Comparison of ENCODE assay signal across 8 mouse cellular contexts in genomic region chr14:55577871-55578667, GRCm38 (mm10). TPM values are rescaled to one million over a fixed set of nuclear protein-coding genes. Genes with fewer than 3 reads are reported as not detected.
A peak's percentile ranks its signal among the peaks of the same experiment; 100 is the strongest.
DNase-seq lines count a peak whose midpoint lies in the region; ATAC-seq and TF ChIP-seq lines count a peak whose summit lies in the region.

TSS of gene Psme1 (plus strand) at chr14:55578123.

- WGBS in heart, embryonic 13.5 days, result 1% methylated on average over 31 of the region's 32 CpGs
- WGBS in liver, embryonic 14.5 days (ENCODE audit: insufficient replicate concordance), result 2% methylated on average over 31 of the region's 32 CpGs
- WGBS in neural tube, embryonic 11.5 days, result under 1% methylated on average over 25 of the region's 32 CpGs
- under 1% methylated on average over 32 of the region's 32 CpGs for WGBS in stomach, postnatal 0 days

- no peak for TF ChIP-seq POLR2A in bone marrow macrophage, adult 2 months (IDR thresholded peaks at IDR 0.05; ENCODE audit: borderline replicate concordance, low read depth, low read length)

- H3ac ChIP-seq in C2C12 (ENCODE audit: control insufficient read depth, insufficient read length, low read depth), result peak within 1 kb of the TSS; percentile 78

- H3K79me2 ChIP-seq in C2C12 (ENCODE audit: control insufficient read depth, insufficient read depth), result no peaks in the 10 kb centered on the region

- peaks cover 12% of the 10 kb centered on the region for H3K4me1 ChIP-seq in bone marrow macrophage, adult 2 months (ENCODE audit: control insufficient read depth, insufficient read depth, low read length)
- peaks cover 50% of the 10 kb centered on the region for H3K4me1 ChIP-seq in heart, embryonic 13.5 days
- H3K4me1 ChIP-seq in liver, embryonic 14.5 days (replicated peaks; ENCODE audit: control insufficient read depth in 2 of 2, insufficient read depth in 2 of 2, low read length in 1 of 2), result peaks cover 3 to 13% of the 10 kb centered on the region in 2 experiments; a peak in 3 of 4 replicates
- peaks cover 8% of the 10 kb centered on the region; the same call in 1 of the 2 replicates for H3K4me1 ChIP-seq in neural tube, embryonic 11.5 days (ENCODE audit: control insufficient read depth, insufficient read depth, low read length)
- H3K4me1 ChIP-seq in stomach, postnatal 0 days (replicated peaks; ENCODE audit: control insufficient read depth, insufficient read depth), result no peaks in the 10 kb centered on the region

- peak; percentile 68 for DNase-seq in fat pad, adult 2 months (ENCODE audit: extremely low read depth, low read depth, low spot score)
- DNase-seq in kidney, postnatal 10 days, result peak; percentile 90
- no peak for DNase-seq in liver, embryonic 14.5 days (ENCODE audit: low read depth in 3 of 3, low spot score in 3 of 3)
- peak; percentile 85 for DNase-seq in neural tube, embryonic 11.5 days (ENCODE audit: low spot score)
- DNase-seq in stomach, postnatal 0 days (ENCODE audit: low spot score), result peak; percentile 82

- peak within 1 kb of the TSS; percentile 94 for H3K9ac ChIP-seq in heart, embryonic 13.5 days
- peak within 1 kb of the TSS; percentile 92 for H3K9ac ChIP-seq in liver, embryonic 14.5 days (replicated peaks)
- H3K9ac ChIP-seq in neural tube, embryonic 11.5 days (ENCODE audit: low read length), result peak within 1 kb of the TSS; percentile 88
- H3K9ac ChIP-seq in stomach, postnatal 0 days (ENCODE audit: low read length), result peak within 1 kb of the TSS; percentile 88

- no peak for TF ChIP-seq EP300 in liver, embryonic 14.5 days (IDR thresholded peaks at IDR 0.05; ENCODE audit: low read depth)
- TF ChIP-seq EP300 in stomach, postnatal 0 days (optimal IDR thresholded peaks at IDR 0.05), result no peak

- H3K4me3 ChIP-seq in C2C12 (ENCODE audit: insufficient read depth, poor library complexity, severe bottlenecking), result peak within 1 kb of the TSS; percentile 61
- H3K4me3 ChIP-seq in bone marrow macrophage, adult 2 months (ENCODE audit: insufficient read depth, low read length), result peak within 1 kb of the TSS; percentile 98
- peak within 1 kb of the TSS; percentile 83 for H3K4me3 ChIP-seq in heart, embryonic 13.5 days
- peak within 1 kb of the TSS; percentile 78 to 80 for H3K4me3 ChIP-seq in liver, embryonic 14.5 days (ENCODE audit: insufficient read depth in 1 of 2, low read depth in 2 of 2, low read length in 2 of 2)
- peak within 1 kb of the TSS; percentile 68 for H3K4me3 ChIP-seq in neural tube, embryonic 11.5 days (ENCODE audit: low read depth, low read length)
- H3K4me3 ChIP-seq in stomach, postnatal 0 days (ENCODE audit: low read depth, low read length), result peak within 1 kb of the TSS; percentile 81

- peaks cover 3% of the 10 kb centered on the region for H3K36me3 ChIP-seq in C2C12 (ENCODE audit: control insufficient read depth, insufficient read depth)
- H3K36me3 ChIP-seq in heart, embryonic 13.5 days, result peaks cover 29% of the 10 kb centered on the region
- H3K36me3 ChIP-seq in liver, embryonic 14.5 days (replicated peaks; ENCODE audit: control insufficient read depth, insufficient read depth, low read depth), result peaks cover 3% of the 10 kb centered on the region
- H3K36me3 ChIP-seq in neural tube, embryonic 11.5 days (ENCODE audit: control insufficient read depth, insufficient read depth, low read length), result no peaks in the 10 kb centered on the region
- peaks cover 4% of the 10 kb centered on the region; the same call in 1 of the 2 replicates for H3K36me3 ChIP-seq in stomach, postnatal 0 days (ENCODE audit: control insufficient read depth, insufficient read depth, low read length)

- peak within 1 kb of the TSS; percentile 70 for H3K27ac ChIP-seq in bone marrow macrophage, adult 2 months (ENCODE audit: insufficient read depth, low read depth, low read length)
- H3K27ac ChIP-seq in heart, embryonic 13.5 days (replicated peaks), result peak within 1 kb of the TSS; percentile 98
- peak within 1 kb of the TSS; percentile 1 for H3K27ac ChIP-seq in liver, embryonic 14.5 days
- H3K27ac ChIP-seq in neural tube, embryonic 11.5 days (ENCODE audit: low read depth, low read length), result peak within 1 kb of the TSS; percentile 36
- peak within 1 kb of the TSS; percentile 91 for H3K27ac ChIP-seq in stomach, postnatal 0 days (replicated peaks)

- no peaks in the 10 kb centered on the region for H3K27me3 ChIP-seq in C2C12 (ENCODE audit: control insufficient read depth, insufficient read depth, insufficient read length)
- H3K27me3 ChIP-seq in heart, embryonic 13.5 days (replicated peaks), result no peaks in the 10 kb centered on the region
- no peaks in the 10 kb centered on the region for H3K27me3 ChIP-seq in liver, embryonic 14.5 days (ENCODE audit: control insufficient read depth, insufficient read depth, low read length)
- no peaks in the 10 kb centered on the region for H3K27me3 ChIP-seq in neural tube, embryonic 11.5 days (ENCODE audit: control insufficient read depth, insufficient read depth, low read length)
- no peaks in the 10 kb centered on the region for H3K27me3 ChIP-seq in stomach, postnatal 0 days (ENCODE audit: control insufficient read depth, insufficient read depth, low read length)

- no peaks in the 10 kb centered on the region for H3K79me3 ChIP-seq in C2C12 (ENCODE audit: low read depth)

- H3K4me2 ChIP-seq in heart, embryonic 13.5 days, result peak within 1 kb of the TSS; percentile 86
- H3K4me2 ChIP-seq in liver, embryonic 14.5 days (ENCODE audit: low read depth), result peak within 1 kb of the TSS; percentile 70
- H3K4me2 ChIP-seq in neural tube, embryonic 11.5 days (ENCODE audit: low read depth), result peak within 1 kb of the TSS; percentile 89
- peak within 1 kb of the TSS; percentile 94 for H3K4me2 ChIP-seq in stomach, postnatal 0 days (replicated peaks; ENCODE audit: low read depth)

- peak; percentile 45 for ATAC-seq in heart, embryonic 13.5 days (ENCODE audit: extremely low read depth, insufficient number of reproducible peaks, low FRiP score, low TSS enrichment)
- peak; percentile 77 for ATAC-seq in liver, embryonic 14.5 days (ENCODE audit: insufficient read depth)
- peak; percentile 84 for ATAC-seq in neural tube, embryonic 11.5 days (ENCODE audit: insufficient read depth, low FRiP score, low TSS enrichment)
- ATAC-seq in stomach, postnatal 0 days (ENCODE audit: low FRiP score, low TSS enrichment), result peak; percentile 84

- TF ChIP-seq CTCF in C2C12 (IDR thresholded peaks at IDR 0.05; ENCODE audit: control insufficient read depth, insufficient read depth, insufficient read length), result no peak
- no peak for TF ChIP-seq CTCF in bone marrow macrophage, adult 2 months (IDR thresholded peaks at IDR 0.05; ENCODE audit: low read depth, low read length)
- no peak for TF ChIP-seq CTCF in liver, embryonic 14.5 days (IDR thresholded peaks at IDR 0.05; ENCODE audit: low read depth)
- TF ChIP-seq CTCF in stomach, postnatal 0 days (IDR thresholded peaks at IDR 0.05; ENCODE audit: low read depth), result peak; percentile 13; the same call in 1 of the 2 replicates

- H3K9me3 ChIP-seq in heart, embryonic 13.5 days, result no peaks in the 10 kb centered on the region
- no peaks in the 10 kb centered on the region for H3K9me3 ChIP-seq in liver, embryonic 14.5 days (ENCODE audit: control insufficient read depth, low read length)
- H3K9me3 ChIP-seq in neural tube, embryonic 11.5 days (ENCODE audit: control insufficient read depth, low read length), result no peaks in the 10 kb centered on the region
- no peaks in the 10 kb centered on the region for H3K9me3 ChIP-seq in stomach, postnatal 0 days (ENCODE audit: control insufficient read depth, low read length)

TF ChIP-seq in C2C12, 6 proteins besides CTCF, POLR2A, EP300 and RAD21:
- no peak for TF ChIP-seq MYOD1 (IDR thresholded peaks at IDR 0.05; ENCODE audit: control insufficient read depth, insufficient read length, low read depth)
- no peak for TF ChIP-seq USF1 (IDR thresholded peaks at IDR 0.05; ENCODE audit: low read depth)

RNA-seq across cellular contexts. Expression of gene Psme1, which starts in this region (rescaled TPM):
- 63.7 TPM for polyA plus RNA-seq in C2C12 (2012; fragmentation: generic; extraction: Trizol)
- polyA plus RNA-seq in bone marrow macrophage, adult 2 months (2012; ENCODE audit: insufficient read depth, insufficient read length, missing spikeins), result 382 and 397 TPM in 2 replicates
- 212 and 219 TPM in 2 replicates for polyA plus RNA-seq in heart, embryonic 13.5 days (2015; fragmentation: Nextera tagmentation; extraction: Ambion mirVana)
- polyA plus RNA-seq in liver, embryonic 14.5 days (2012; rRNA removed), result 32.0 and 51.1 TPM in 2 replicates
- polyA plus RNA-seq in liver, embryonic 14.5 days (2014; fragmentation: Nextera tagmentation; extraction: Ambion mirVana), result 99.9 and 103 TPM in 2 replicates
- 112 and 123 TPM in 2 replicates for polyA plus RNA-seq in neural tube, embryonic 11.5 days (2014; fragmentation: Nextera tagmentation; extraction: Ambion mirVana)
- 130 and 136 TPM in 2 replicates for polyA plus RNA-seq in stomach, postnatal 0 days (2015; fragmentation: Nextera tagmentation; extraction: Ambion mirVana)

Comparison
In these comparisons a context has a peak if more than half of its experiments do, and no peak if none do; other contexts are left out.
1. H3K27ac ChIP-seq: peak in every context shown above with its lines; median percentile 98 in heart, embryonic 13.5 days; 91 in stomach, postnatal 0 days; 70 in bone marrow macrophage, adult 2 months; 36 in neural tube, embryonic 11.5 days; 1 in liver, embryonic 14.5 days.
2. DNase-seq: peak in fat pad, adult 2 months (single experiment), kidney, postnatal 10 days (single experiment), neural tube, embryonic 11.5 days (single experiment) and stomach, postnatal 0 days (single experiment); none in liver, embryonic 14.5 days (0 of 3).
3. Peak in every context shown above with its lines, with median percentiles within 50 percentile points of each other: H3K4me3 ChIP-seq, ATAC-seq, H3K4me2 ChIP-seq and H3K9ac ChIP-seq.